Mouse (Mus musculus) CH12.LX (cell line): ENCODE results near the gene Magi2. TPM values are rescaled to one million over a fixed set of nuclear protein-coding genes. Genes with fewer than 3 reads are reported as not detected.
A peak's percentile ranks its signal among the peaks of the same experiment; 100 is the strongest.

Experiments
- DNase-seq: peaks from one replicate; pipeline ENCODE4 v3.0.0-alpha.2; 2013; ENCODE audit errors: extremely low read depth
- H3K27ac ChIP-seq: 2 replicates; pipeline ENCODE4 v1.5.1; 2012; ENCODE audit warnings: low read depth, mild to moderate bottlenecking, control low read depth, moderate library complexity; ENCODE audit not compliant: insufficient read depth
- H3K27me3 ChIP-seq: replicated peaks from 2 replicates; pipeline ENCODE3; 2012; ENCODE audit warnings: inconsistent platforms
- H3K36me3 ChIP-seq, 2 experiments: replicated peaks in 1 of 2; 2 replicates each; pipeline versions ENCODE3 to v1.6.1; 2012; ENCODE audit warnings: inconsistent platforms in 1 of 2, low read length in 1 of 2, mild to moderate bottlenecking in 1 of 2, mixed read lengths in 1 of 2, moderate library complexity in 1 of 2; ENCODE audit not compliant: control insufficient read depth in 1 of 2, insufficient read depth in 1 of 2
- H3K4me1 ChIP-seq, 2 experiments: 2 replicates each; pipeline ENCODE4 v1.6.1; 2012; ENCODE audit warnings: inconsistent platforms in 1 of 2, moderate library complexity in 1 of 2; ENCODE audit not compliant: insufficient read depth in 2 of 2, control insufficient read depth in 1 of 2
- H3K4me2 ChIP-seq: 2 replicates; pipeline ENCODE4 v1.6.1; 2012; ENCODE audit warnings: low read depth, mild to moderate bottlenecking, control low read depth; ENCODE audit not compliant: poor library complexity, insufficient read depth, severe bottlenecking
- H3K4me3 ChIP-seq, 3 experiments: fragments of 150-350 bp in 1 of 3; sonication (generic) in 1 of 3; replicated peaks in 1 of 3; 2 replicates each; pipeline versions ENCODE3 to v1.5.1; 2011 to 2012; ENCODE audit warnings: low read depth in 2 of 3, low read length in 2 of 3, mild to moderate bottlenecking in 2 of 3, moderate library complexity in 2 of 3, control low read depth in 1 of 3, improper control_type of control experiment in 1 of 3, inconsistent platforms in 1 of 3, mixed read lengths in 1 of 3; ENCODE audit not compliant: poor library complexity in 1 of 3
- H3K79me2 ChIP-seq: replicated peaks from 2 replicates; pipeline ENCODE4 v1.6.1; 2012; ENCODE audit warnings: mild to moderate bottlenecking, moderate library complexity; ENCODE audit not compliant: control insufficient read depth, poor library complexity, insufficient read depth, severe bottlenecking; ENCODE audit errors: extremely low read depth
- H3K9ac ChIP-seq: 2 replicates; pipeline ENCODE4 v1.6.1; 2012; ENCODE audit warnings: low read depth, mild to moderate bottlenecking, control low read depth, moderate library complexity; ENCODE audit not compliant: insufficient read depth
- H3K9me3 ChIP-seq: replicated peaks from 2 replicates; pipeline ENCODE3; 2012; ENCODE audit warnings: low read length, inconsistent platforms, mixed read lengths
- CHD1 ChIP-seq: IDR thresholded peaks from 2 replicates; pipeline ENCODE4 v1.6.1; 2012; ENCODE audit warnings: low read depth, low read length, improper control_type of control experiment, inconsistent platforms
- CTCF ChIP-seq, 2 experiments: IDR thresholded peaks in 1 of 2; conservative IDR thresholded peaks in 1 of 2; 2 replicates each; pipeline ENCODE4 v1.5.1; 2011 to 2012; ENCODE audit warnings: low read depth in 2 of 2, low read length in 2 of 2, improper control_type of control experiment in 1 of 2, inconsistent platforms in 1 of 2, mild to moderate bottlenecking in 1 of 2, moderate library complexity in 1 of 2
- EP300 ChIP-seq: IDR thresholded peaks from 2 replicates; pipeline ENCODE4 v1.6.1; 2011; ENCODE audit warnings: low read length, improper control_type of control experiment
- HCFC1 ChIP-seq: IDR thresholded peaks from 2 replicates; pipeline ENCODE4 v1.6.1; 2012; ENCODE audit warnings: low read depth, mild to moderate bottlenecking, inconsistent platforms, low read length, improper control_type of control experiment
- MAX ChIP-seq: IDR thresholded peaks from 2 replicates; pipeline ENCODE4 v1.6.1; 2011; ENCODE audit warnings: low read length, improper control_type of control experiment
- MAZ ChIP-seq: IDR thresholded peaks from 2 replicates; pipeline ENCODE4 v1.6.1; 2012; ENCODE audit warnings: low read depth, mild to moderate bottlenecking, inconsistent platforms, low read length, improper control_type of control experiment, moderate library complexity
- NELFE ChIP-seq: IDR thresholded peaks from 2 replicates; pipeline ENCODE4 v1.6.1; 2011; ENCODE audit warnings: low read depth, low read length, improper control_type of control experiment
- POLR2AphosphoS2 ChIP-seq: IDR thresholded peaks from 2 replicates; pipeline ENCODE4 v1.6.1; 2011; ENCODE audit warnings: low read depth, low read length, improper control_type of control experiment
- RAD21 ChIP-seq: IDR thresholded peaks from 2 replicates; pipeline ENCODE4 v1.6.1; 2011; ENCODE audit warnings: low read depth, mild to moderate bottlenecking, low read length, improper control_type of control experiment, moderate library complexity
- RCOR1 ChIP-seq: conservative IDR thresholded peaks from 2 replicates; pipeline ENCODE4 v1.6.1; 2012; ENCODE audit warnings: low read depth, mild to moderate bottlenecking, inconsistent platforms, low read length, improper control_type of control experiment
- SIN3A ChIP-seq: IDR thresholded peaks from 2 replicates; pipeline ENCODE4 v1.6.1; 2012; ENCODE audit warnings: low read length, improper control_type of control experiment, inconsistent platforms
- SMC3 ChIP-seq: IDR thresholded peaks from 2 replicates; pipeline ENCODE4 v1.6.1; 2011; ENCODE audit warnings: low read depth, low read length, improper control_type of control experiment
- UBTF ChIP-seq: IDR thresholded peaks from 2 replicates; pipeline ENCODE4 v1.6.1; 2012; ENCODE audit warnings: low read depth, mild to moderate bottlenecking, inconsistent platforms, low read length, improper control_type of control experiment, moderate library complexity
- ZKSCAN1 ChIP-seq: IDR thresholded peaks from 2 replicates; pipeline ENCODE4 v1.6.1; 2012; ENCODE audit warnings: low read depth, inconsistent platforms, low read length, improper control_type of control experiment, borderline replicate concordance
- dilution Hi-C: fragments of 300-500 bp; cut with MboI; formaldehyde crosslinking; loops from 2 replicates; pipeline ENCODE4 v1.14.3; 2020; ENCODE audit warnings: low sequenced_read_pairs; ENCODE audit not compliant: extremely low pct_unique_long_range_greater_than_20kb, extremely low pct_ligation_motif_present
- in situ Hi-C: fragments of 300-500 bp; cut with MboI; formaldehyde crosslinking; loops from 3 replicates; pipeline ENCODE4 v1.14.3; 2019; ENCODE audit warnings: low sequenced_read_pairs, low pct_ligation_motif_present, low pct_unique_long_range_greater_than_20kb, mixed read lengths
- polyA plus RNA-seq: library from polyadenylated mRNA; unstranded; fragments of >175 nt; gene quantifications from 2 replicates; pipeline ENCODE4 v1.2.1, GENCODE M21; 2012; ENCODE audit warnings: low read depth; ENCODE audit not compliant: insufficient read length
- total RNA-seq, 2 experiments: library from RNA; depleted of rRNA; stranded (reverse); fragments of 300-350 nt in 1 of 2; fragments of >200 nt in 1 of 2; gene quantifications; 2 replicates each; pipeline ENCODE4 v1.2.3; 2012 to 2014

The Magi2 gene
- total and polyA plus RNA-seq, 3 experiments: 0.37 to 0.63 (median 0.42) TPM

DNA sequence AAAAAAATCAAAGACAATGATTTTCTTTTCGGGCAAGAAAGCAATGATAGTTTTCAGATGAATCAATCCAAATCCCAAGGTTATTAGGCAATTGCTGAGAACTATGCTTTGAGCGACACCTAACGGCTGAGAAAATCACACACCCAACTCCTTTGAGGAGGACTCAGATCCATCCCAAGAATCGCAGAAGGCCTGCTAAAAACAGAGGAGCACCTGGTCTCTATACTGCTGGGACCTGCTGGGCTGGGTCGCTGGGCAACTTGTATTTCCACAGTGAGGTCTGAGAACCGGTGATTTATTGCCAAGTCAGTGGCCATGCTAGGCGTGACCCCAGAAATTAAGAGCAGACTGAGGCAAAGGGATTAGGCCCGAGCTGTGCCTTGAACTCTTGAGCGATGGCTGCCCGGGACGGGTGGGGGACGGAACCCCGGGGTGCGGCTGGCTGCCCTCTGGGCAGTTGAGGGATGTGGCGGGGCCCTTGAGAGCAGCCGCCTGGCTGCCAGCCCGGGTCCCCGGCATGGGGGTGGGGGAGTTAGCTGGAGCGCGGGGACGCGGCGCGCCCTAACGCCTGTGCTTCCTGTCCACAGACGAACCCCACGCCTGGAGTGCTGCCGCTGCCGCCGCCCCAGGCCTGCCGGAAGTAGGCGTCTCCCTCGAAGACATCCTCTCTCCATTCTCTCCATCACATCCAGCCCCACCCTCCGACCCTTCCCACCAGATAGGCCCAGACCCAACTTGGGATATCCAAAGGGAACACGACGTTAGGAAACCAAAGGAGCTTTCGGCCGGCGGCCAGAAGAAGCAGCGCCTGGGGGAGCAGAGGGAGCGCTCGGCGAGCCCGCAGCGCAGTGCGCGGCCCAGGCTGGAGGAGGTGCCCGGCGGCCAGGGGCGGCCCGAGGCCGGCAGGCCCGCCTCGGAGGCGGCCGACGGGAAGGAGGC, 1474.9 kb downstream of the Magi2 start (continued):
- no peak for TF ChIP-seq RCOR1

DNA sequence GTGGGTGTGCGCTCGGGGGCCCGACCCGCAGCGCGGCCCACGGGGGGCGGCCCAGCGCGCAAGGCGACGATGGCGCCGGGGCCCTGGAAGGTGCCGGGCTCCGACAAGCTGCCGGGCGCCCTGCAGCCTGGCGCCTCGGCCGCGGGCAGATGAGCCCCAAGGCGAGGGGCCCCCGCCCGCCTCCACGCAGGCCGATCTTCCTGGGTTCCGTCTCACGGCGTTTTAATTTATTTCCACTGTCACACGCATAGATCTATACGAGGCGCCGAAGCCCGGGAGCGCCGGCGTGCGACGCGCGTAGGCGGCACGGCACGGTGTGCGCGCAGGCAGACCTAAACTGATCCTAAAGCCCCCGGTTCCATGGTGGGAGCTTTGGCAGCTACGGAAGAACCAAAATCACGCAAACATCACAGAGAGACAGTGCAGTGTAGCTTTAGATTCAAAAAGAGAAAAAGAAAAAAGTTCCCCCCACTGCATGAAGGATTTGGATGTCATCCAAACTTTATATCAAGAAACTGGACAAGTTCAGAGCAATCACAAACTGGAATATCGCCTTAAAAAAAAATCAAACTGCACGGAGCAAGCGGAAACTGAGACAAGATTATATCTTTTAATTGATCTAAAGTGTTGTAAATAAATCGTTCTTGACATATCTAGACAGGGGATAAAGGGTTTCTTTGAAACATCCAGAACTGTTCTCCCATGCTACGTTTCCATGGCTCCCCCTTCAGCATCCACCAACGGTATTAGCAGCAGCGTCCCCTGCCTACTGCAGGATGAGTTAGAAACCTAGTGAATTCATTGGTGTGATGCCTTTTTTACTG, 1475.9 kb downstream of the Magi2 start:
- H3K4me1 ChIP-seq: peaks cover 0 to 21% of the 10 kb centered on the region in 2 experiments; a peak in 2 of 4 replicates
- H3K4me3 ChIP-seq: peak overlapping the region; percentile 58 to 78 (median 73)
- TF ChIP-seq NELFE (0 out of 2 replicates have a peak, but pooled peaks have one; percentile 16), SMC3 (peak; percentile 19; the same call in 1 of the 2 replicates), RAD21 (peak; percentile 31), ZKSCAN1 (no peak), POLR2AphosphoS2 (no peak), UBTF (peak; percentile 48), SIN3A (peak; percentile 37; the same call in 1 of the 2 replicates), MAZ (0 out of 2 replicates have a peak, but pooled peaks have one; percentile 16), HCFC1 (no peak), CHD1 (peak; percentile 65; the same call in 1 of the 2 replicates), EP300 (peak; percentile 26; the same call in 1 of the 2 replicates), MAX (0 out of 2 replicates have a peak, but pooled peaks have one; percentile 24), CTCF (conservative IDR thresholded peaks at IDR 0.05 in 1 of 2, IDR thresholded peaks at IDR 0.05 in 1 of 2; ENCODE audit: low read depth in 2 of 2, low read length in 2 of 2) (peak in 1 of 2 experiments; percentile 63; a peak in 2 of 4 replicates)
- DNase-seq: peak; percentile 56
- H3K9ac ChIP-seq: peak overlapping the region; percentile 79
- no peaks in the 10 kb centered on the region for H3K36me3 ChIP-seq
- H3K79me2 ChIP-seq: no peaks in the 10 kb centered on the region
- H3K9me3 ChIP-seq: no peaks in the 10 kb centered on the region
- in situ Hi-C loops: no loop called here
- H3K27me3 ChIP-seq: no peaks in the 10 kb centered on the region
- H3K4me2 ChIP-seq: peak overlapping the region; percentile 97
- peak overlapping the region; percentile 63 for H3K27ac ChIP-seq
- dilution Hi-C loops: no loop called here

DNA sequence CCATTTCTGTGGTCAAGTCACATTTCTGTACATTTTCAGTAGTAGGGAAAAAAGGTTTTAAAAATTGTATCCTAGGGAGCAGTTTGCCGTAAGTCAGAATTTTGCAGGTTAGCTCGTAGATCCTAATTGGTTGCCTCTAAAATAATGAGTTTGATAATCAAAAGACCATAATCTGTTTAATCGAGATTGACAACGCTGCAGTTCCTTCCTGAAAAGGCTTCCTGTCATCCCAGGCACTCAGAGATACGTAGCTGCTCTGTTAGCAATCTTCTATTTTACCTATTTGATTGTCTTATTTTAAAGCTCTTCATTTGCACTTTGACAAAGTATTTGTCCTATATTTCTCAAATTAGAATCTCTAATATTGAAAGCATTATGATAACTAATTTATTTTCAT, 1476.5 kb downstream of the Magi2 start:
- in situ Hi-C loops: no loop called here
- Histone ChIP-seq H3K4me3 (peak overlapping the region in 2 of 3 experiments; percentile 58 to 73), H3K36me3 (no peaks in the 10 kb centered on the region), H3K79me2 (no peaks in the 10 kb centered on the region), H3K9ac (peak overlapping the region; percentile 71; the same call in 1 of the 2 replicates), H3K9me3 (no peaks in the 10 kb centered on the region), H3K4me2 (peak overlapping the region; percentile 97), H3K4me1 (peaks cover 0 to 21% of the 10 kb centered on the region in 2 experiments; a peak in 2 of 4 replicates), H3K27me3 (no peaks in the 10 kb centered on the region), H3K27ac (no peak overlapping the region)
- no peak for DNase-seq
- dilution Hi-C loops: no loop called here
- TF ChIP-seq UBTF: no peak
